Mouse (Mus musculus): ENCODE results near the gene Zranb2. TPM values are rescaled to one million over a fixed set of nuclear protein-coding genes. Genes with fewer than 3 reads are reported as not detected.

Gene Zranb2
- polyA plus RNA-seq, 1 experiment from 2014 or later = 28.4 TPM

GRCm38 (mm10) chr3:157582626-157583405, 48.9 kb downstream of the Zranb2 start:
- Histone ChIP-seq H3K9ac (replicated peaks) (no peak overlapping the region), H3K36me3 (replicated peaks; ENCODE audit: insufficient read depth, low read length) (no peaks in the 10 kb centered on the region), H3K4me2 (ENCODE audit: low read depth, low read length) (no peak overlapping the region), H3K4me3 (ENCODE audit: low read depth, low read length) (no peak overlapping the region), H3K27ac (ENCODE audit: low read depth) (no peak overlapping the region), H3K9me3 (ENCODE audit: low read length) (no peaks in the 10 kb centered on the region), H3K27me3 (ENCODE audit: insufficient read depth, low read length) (no peaks in the 10 kb centered on the region), H3K4me1 (ENCODE audit: insufficient read depth) (peaks cover 18% of the 10 kb centered on the region)
- ATAC-seq (peak; percentile 40; the same call in 1 of the 2 replicates), DNase-seq (no peak)
- TF ChIP-seq EP300 (IDR thresholded peaks at IDR 0.05; ENCODE audit: low read depth) (no peak), CTCF (IDR thresholded peaks at IDR 0.05; ENCODE audit: low read depth) (no peak)
- WGBS (ENCODE audit: insufficient replicate concordance) = 55% methylated on average over 5 of the region's 5 CpGs

GRCm38 (mm10) chr3:157597837-157598379, 63.9 kb downstream of the Zranb2 start:
- H3K27me3 ChIP-seq (ENCODE audit: insufficient read depth, low read length) = no peaks in the 10 kb centered on the region
- H3K4me1 ChIP-seq (ENCODE audit: insufficient read depth) = peaks cover 5% of the 10 kb centered on the region; the same call in 1 of the 2 replicates
- no peak for TF ChIP-seq EP300 (IDR thresholded peaks at IDR 0.05; ENCODE audit: low read depth)
- TF ChIP-seq CTCF (IDR thresholded peaks at IDR 0.05; ENCODE audit: low read depth) = no peak
- no peak overlapping the region for H3K4me2 ChIP-seq (ENCODE audit: low read depth, low read length)
- peak; percentile 56; the same call in 1 of the 2 replicates for ATAC-seq
- no peak overlapping the region for H3K27ac ChIP-seq (ENCODE audit: low read depth)
- no peaks in the 10 kb centered on the region for H3K36me3 ChIP-seq (replicated peaks; ENCODE audit: insufficient read depth, low read length)
- no peak for DNase-seq
- WGBS (ENCODE audit: insufficient replicate concordance) = 55% methylated on average over 7 of the region's 7 CpGs
- no peak overlapping the region for H3K9ac ChIP-seq (replicated peaks)
- no peak overlapping the region for H3K4me3 ChIP-seq (ENCODE audit: low read depth, low read length)
- H3K9me3 ChIP-seq (ENCODE audit: low read length) = no peaks in the 10 kb centered on the region

MicroRNA genes within 50 kb of the gene (microRNA counts, 519-probe panel; counts per million panel counts)
- microRNA mmu-miR-186 = not detected

Small RNA genes within 50 kb of the gene (microRNA-seq; reads per million reads assigned to microRNA genes)
- 838 reads per million, percentile 70 among the genes with 10 or more reads in this experiment for gene Mir186

Other genes starting within 250 kb of the Zranb2 start
- gene Ptger3, start 32.7 kb downstream of the Zranb2 start, polyA plus RNA-seq (2015; fragmentation: Nextera tagmentation; extraction: Ambion mirVana) = 4.2 and 4.7 TPM in 2 replicates